Mouse (Mus musculus): Measurements from ENCODE around the gene Pdf.

Gene Pdf

DNA sequence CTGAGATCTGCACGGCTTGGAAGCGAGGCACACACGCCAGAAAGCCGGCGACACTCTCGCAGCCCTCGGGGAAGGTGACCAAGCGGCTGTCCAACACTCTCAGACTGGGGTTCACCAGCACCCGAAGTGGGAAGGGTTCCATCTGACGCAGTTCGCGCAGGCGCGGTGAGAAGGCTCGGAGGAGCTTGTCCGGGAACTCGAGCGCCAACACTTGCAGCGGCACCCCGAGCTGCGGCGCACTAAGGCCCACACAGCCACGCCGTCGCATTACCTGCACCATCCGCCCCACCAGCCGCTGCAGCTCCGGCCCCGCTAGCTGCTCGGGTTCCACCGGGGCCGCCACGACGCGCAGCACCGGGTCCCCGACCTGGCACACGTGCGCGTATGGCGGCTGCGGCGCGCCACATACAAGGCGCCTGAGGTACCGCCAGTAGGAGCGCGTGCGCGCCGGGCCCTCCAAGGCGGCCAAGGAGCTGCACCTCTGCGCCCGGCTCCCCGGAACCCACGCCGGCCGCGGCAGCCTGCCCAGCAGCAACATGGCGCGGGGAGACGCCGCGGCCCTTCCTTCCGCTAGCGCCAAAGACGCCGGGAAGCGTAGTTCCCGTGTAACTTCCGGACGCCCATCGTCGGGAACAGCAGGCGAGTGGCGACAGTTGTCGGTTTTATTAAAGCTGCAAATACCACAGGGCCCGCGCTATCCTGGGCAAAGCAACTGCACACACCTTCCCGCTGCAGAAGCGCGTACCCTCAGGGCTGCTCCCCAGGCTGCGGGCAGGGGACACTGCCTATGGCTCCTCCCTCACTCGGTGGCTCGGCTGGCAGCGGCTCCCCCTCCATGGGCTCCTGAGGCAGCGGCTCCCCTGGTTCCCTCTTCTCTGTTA is at the start of gene Pdf:
Pdf (minus strand) TSS at position 554 of the 881 bp plus-strand sequence.
- peak; percentile 87 for DNase-seq

DNA sequence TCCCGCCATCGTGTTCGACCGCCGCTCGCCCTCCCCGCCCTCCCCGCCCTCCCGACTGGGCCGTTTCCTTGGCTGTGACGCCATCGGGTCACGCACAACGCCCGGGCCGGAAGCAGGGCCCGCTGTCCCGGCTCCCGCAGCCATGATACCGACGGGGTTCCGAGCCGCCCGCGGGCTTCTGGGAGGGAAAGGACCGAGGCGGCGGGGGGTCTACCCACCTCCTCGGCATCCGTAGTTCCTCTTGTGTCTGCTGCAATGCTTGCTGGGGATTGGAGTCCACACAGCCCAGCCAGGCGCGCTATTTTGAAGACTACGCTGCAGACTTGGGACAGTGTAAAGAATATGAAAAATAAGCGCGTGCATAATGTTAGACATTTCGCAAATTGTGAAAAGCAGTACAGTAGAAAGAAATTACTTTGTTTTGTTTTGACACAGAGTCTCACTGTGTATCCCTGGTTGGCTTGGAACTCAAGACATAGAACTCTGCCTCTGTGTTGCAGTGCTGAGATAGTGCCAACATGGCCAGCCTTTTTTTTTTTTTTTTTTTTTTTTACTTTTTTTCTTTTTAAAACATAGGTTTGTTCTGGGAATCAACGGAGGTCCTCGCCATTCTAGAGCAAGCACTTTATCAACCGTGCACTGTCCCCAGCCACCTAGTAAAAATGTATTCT is 48.1 kb upstream of the Pdf start, which contains the start of gene Terf2:
Terf2 (minus strand) TSS at position 182 of the 671 bp plus-strand sequence.
- DNase-seq: peak; percentile 97

DNA sequence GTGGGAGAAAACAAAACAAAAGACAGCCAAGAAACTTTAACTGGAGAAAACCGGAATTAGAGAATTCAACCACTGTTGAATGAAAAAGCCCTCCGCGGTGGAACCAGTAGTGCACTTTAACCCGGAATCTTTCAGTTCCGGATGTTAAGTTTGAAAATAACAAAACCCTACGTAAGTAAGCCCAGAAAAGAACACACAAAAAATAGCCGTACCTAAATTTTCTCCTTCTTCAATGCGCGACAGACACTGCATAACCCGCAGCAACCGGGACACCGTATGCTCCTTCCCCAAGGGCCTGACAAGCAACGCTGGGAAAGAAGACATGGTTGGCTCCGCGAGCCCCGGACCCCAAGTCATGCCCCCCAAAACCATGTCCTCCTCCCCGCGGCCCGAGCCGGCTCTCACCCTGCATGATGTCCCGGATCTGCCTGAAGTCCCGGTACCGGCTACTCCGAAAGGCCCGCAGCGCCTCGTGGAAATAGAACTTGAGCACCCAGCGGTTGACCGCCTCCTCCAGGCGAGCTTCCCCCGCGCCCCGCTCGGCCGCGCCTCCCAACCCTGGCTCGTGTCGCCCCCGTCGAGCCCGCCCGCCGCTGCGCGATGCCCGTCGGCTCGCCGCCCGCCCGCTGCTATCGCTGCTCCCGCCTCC is 47.4 kb upstream of the Pdf start:
- DNase-seq: no peak

DNA sequence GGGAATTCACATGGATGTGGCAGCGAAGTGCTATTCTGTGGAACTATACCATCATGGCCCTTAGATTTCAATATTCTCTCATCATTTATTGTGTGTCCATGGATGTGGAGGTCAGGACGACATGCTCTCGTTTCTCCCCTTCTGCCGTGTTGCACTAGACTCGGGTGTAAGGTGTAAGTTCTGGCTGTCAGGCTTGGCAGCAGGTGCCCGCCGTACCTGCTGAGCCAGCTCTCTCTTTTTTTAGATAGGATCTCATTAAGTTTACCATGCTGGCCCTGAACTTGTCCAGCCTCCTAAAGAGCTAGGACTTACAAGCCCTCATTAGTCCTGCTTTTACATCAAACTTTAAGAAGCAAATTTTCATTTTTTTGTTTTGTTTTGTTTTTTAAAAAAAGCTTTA is 42.1 kb upstream of the Pdf start:
- DNase-seq: no peak

DNA sequence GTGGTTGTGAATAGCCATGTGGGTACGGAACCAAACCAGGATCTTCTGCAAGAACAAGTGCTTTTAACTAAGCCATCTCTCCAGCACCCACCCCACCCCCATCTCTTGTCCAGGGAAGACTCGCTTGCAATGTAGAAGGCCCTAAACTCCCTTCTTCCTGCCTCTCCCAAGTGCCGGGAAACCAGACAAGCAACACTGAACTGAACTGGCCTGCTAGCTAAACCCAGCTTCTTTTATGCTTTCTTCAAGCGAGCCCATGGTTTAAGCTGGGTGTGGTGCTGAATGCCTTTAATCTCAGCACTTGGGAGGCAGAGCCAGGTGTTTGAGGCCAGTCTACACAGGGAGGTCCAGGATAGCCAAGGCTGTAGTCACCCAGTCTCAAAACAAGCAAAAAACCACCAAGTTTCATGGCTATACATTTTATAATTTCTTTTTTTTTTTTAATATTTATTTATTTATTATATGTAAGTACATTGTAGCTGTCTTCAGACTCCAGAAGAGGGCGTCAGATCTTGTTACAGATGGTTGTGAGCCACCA is 40.2 kb upstream of the Pdf start:
- no peak for DNase-seq

DNA sequence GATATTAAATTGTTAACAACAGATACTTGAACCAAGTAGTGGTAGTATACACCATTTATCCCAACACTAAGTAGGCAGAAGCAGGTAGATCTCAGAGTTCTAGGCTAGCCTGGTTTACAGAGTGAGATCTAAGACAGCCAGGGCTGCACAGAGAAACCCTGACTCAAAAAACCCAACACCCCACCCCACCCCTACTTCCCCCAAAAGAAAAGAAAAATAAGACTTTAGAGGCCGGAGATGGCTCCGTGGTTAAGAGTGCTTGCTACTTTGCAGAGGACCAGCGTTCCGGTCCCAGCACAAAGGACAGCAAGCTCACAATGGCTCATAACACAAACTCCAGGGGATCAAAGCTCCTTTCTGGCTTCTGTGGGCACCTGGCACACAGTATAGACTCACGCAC is 37.6 kb upstream of the Pdf start:
- DNase-seq: no peak

DNA sequence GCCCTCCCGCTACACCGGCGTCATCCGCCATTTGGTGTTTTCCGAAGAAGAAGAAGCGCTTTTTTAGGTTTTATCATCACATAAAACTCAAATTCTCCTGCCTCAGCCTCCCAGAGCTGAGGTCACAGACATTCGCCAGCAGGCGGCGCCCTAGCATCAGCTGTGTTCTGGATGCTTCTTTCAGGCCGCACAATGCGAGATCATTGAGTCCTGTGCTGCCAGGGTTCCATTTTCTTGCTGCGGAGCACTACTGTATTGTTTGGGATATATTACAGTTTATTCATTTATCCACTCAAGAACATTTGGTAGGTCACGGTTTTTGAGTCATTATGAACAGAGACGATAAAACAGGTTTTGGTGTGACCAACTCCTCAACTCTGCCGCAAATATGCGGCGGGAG is 36.9 kb upstream of the Pdf start:
- no peak for DNase-seq

DNA sequence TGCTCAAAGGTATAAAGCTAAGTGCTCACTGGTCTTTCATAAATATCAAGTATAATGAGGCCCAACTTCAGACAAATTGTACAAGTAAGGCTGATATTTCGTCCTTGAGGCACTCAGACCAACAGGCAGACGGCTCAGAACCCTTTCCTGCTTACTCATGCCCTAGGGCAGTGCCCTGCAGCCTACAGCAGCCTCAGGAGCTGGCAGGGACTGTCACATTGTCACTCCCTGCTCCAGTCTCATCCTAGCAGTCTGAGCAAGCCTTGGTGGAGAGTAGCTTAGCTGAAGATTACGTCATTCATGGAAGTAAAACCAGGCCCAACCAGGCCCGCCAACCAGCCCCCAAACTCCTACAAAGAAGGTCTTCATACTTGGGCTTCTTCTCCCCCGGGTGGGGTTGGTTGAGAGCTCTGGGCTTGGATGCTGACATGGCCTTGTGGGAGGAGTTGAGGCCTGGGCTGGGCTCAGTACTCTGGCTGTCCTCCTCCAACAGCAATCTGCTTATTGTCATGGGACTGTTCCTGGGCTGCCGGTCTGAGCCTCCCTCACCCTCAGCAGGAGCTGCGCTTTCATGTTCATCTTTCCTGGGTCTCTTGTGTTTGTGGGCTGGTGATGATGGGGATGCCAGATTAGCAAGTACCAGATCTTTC is 27.9 kb upstream of the Pdf start:
- DNase-seq: no peak

DNA sequence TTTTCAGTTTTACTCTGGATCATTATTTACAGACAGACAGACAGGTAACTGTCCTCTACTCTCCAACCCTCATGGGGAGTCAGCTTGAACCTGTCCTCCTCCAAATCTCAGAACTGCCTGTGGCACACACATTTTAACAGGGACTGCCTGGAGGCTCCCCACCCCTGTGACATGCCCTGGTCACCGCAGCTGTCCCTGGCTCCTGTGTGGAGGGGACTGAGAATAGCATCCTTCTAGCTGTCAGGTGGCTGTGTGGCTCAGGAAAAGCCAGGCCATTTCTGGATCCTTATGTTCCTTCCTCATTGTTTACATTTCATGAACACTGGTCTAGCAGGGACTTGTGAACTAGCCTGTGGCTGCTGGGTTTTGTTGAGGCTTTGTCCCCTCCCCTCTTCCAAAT is 25.7 kb upstream of the Pdf start:
- no peak for DNase-seq

DNA sequence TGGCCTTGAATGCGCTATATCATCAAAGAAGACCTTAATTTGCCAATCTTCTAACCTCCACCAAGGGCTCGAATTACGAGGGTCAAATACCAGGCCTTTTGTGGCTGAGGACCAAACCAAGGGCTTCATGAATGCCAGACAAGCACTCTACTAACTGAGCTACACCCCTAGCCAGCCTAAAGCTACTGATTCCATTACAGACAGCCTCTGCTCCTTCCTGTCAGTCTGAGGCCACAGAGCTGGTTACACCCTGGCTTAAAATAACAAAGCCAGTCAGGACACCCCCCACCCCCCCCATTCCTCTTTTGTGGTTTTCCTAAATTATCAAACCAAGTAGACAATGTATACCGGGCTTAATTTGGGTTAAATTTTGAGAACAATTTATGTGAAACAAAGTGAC is 25.3 kb upstream of the Pdf start:
- DNase-seq: no peak

DNA sequence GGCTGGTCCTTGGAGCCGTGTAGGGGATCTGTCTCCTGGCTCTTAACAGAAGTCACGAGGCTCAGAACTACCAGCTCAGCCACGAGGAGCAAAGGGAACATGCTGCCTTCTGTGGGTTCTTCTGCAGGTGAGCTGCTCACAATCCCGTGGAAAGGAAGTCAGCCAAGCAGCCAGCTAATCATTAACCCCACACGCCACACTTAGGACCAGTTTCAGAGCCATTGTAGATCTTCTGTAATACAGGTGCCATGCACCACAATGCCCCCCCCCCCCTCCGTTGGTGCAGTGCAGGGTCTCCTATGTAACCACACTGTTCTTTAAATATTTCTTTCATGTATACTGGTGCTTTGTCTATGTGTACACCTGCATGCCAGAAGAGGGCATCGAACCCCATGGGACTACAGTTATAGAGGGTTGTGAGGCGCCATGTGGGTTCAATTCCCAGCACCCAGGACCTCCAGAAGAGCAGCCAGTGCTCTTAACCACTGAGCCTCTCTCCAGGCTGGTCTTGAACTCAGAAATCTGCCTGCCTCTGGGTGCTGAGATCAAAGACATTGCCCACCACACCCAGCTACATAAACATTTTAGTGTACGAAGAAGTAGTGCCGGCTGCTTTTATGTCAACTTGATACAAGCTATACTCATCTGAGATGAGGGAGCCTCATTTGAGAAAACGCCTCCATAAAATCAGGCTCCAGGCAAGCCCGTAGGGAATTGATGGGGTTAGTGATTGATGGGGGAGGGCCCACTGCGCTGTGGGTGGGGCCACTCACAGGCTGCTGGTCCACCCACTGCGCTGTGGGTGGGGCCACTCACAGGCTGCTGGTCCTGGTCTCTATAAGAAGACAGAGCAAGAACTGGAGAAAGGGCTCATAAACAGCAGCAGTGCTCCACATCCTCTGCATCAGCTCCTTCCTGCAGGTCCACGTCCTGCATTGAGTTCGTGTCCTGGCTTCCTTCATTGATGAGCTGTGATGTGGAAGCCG is 17.4 kb upstream of the Pdf start, which contains the start of gene Tmed6:
Tmed6 (minus strand) TSS at position 134 of the 986 bp plus-strand sequence.
- no peak for DNase-seq

DNA sequence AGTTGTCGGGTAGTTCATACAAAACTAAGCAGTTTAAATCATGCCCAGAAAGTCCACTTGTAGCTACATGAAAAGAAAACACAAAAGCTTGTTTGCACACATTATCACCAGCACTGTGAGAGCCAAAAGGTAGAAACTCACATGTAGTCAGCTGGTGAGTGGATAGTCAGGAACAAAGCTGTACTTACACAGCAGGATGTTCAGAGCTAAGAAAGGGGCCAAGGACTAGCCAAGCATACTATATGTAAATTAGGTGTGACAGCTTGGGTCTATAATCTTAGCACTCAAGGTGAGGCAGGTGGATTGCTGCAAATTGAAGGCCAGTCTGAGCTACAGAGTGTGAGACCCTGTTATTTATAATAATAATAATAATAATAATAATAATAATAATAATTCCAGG is 14.2 kb upstream of the Pdf start:
- DNase-seq: no peak

DNA sequence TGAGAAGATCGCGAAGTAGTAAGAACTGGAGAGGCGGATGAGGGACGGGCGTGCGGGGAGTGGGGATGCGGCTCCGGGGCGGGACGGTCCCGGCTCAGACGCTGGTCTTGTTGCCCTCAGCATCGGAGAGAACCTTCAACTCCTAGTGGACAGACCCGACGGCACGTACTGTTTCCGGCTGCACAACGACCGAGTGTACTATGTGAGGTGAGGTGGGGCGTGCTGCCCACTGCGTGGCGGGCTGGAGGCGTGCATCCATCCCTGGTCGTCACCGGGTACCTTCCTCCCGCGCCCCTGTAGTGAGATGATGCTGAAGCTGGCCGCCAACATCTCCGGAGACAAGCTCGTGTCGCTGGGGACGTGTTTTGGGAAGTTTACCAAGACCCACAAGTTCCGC is 8.6 kb upstream of the Pdf start:
- DNase-seq: no peak

DNA sequence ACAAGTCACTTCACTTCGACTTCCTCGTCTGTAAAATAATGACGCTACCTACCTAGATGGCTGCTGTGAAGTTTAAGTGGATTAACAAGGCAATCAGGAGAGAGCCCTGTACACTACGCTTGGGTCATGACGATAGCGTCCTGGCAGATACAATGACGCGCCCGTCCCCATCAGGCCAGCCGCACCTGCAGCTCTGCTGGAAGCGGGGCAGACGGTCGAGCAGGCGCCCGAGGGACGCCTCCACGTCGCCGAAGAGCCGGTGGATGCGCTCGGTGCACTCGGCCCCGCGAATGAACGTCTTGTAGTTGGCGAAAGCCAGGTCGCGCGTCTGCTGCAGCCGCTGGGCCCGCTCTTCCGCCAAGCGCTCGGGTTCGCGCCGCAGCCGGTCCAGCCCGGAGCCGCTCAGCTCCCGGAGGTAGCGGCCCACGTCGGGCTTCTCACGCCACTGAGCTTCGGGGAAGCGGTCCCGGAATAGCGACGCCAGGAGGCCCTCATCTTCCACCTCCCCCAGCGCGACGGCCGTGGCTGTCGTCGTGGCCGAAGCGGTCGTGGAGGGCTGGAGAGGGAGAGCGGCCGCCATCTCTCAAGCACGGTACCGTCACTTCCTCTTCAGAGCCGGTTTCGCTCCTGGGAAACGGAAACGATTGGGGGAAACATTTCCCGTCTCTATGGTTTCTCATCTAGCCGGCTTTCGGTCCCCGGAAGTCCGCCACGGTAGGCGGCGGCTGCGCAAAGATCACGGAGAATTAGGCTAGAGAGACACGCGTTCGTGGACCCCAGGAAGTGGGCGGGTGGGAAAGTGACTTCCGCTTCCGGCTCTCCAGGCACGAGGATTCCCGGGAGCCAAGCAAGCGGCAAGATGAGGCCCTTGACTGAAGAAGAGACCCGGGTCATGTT is 7.9 kb upstream of the Pdf start, which contains the start of the genes Cog8 and Nip7:
Cog8 (minus strand) TSS at position 614 of the 897 bp plus-strand sequence.
Nip7 (plus strand) TSS at position 802 of the 897 bp plus-strand sequence.
- DNase-seq: peak; percentile 96

DNA sequence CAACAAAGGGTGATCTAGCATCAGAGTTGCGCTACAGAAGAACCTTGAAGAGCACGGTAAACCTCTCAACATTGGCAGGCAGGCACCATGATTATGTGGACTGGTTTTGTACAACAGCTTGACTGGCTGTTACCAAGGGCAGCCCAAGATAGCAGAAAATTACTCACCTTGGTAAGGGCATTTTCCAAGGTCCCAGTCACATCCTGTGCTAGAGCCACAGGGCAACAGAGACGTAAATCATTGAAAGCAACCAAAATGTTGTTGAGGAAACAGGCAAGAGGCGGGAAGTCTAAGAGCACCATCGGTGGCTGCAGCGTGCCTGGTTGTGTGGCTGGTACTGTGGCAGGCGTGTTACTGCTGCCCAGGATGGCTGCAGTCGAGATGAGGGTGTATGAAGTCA is 3.6 kb upstream of the Pdf start:
- DNase-seq: no peak

DNA sequence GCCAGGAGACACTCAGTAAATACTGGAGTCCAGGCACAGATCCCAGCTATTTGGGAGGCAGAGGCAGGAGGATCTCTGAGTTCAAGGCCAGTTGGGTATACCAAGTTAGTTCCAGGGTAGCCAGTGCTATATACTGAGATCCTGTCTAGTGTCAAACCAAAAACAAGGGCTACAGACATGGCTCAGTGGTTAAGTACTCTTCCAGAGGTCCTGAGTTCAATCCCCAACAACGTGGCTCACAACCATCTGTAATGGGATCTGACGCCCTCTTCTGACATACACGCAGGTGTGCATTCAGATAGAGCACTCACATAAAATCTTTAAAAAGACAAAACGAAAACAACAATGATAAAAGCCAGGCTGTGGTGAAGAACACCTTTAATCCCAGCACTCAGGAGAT is 1.1 kb upstream of the Pdf start:
- no peak for DNase-seq

DNA sequence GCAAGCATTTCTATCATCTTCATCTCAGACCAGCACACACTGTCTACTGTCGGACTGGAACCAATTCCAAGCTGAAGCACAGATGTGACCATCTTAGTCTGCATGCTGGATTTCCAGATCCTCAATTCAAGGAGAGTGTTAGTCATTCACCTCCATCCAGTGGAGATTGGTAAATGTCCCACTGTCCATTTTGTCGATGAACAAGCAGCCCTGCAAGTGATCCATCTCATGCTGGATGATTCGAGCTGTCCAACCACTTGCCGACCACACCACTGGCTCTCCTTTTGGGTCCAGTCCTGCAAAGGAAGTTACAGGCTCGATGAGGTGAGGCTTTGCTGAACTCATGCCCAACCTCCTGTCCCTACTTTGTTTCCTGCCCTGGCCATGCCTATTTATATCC is 1.4 kb downstream of the Pdf start:
- no peak for DNase-seq

DNA sequence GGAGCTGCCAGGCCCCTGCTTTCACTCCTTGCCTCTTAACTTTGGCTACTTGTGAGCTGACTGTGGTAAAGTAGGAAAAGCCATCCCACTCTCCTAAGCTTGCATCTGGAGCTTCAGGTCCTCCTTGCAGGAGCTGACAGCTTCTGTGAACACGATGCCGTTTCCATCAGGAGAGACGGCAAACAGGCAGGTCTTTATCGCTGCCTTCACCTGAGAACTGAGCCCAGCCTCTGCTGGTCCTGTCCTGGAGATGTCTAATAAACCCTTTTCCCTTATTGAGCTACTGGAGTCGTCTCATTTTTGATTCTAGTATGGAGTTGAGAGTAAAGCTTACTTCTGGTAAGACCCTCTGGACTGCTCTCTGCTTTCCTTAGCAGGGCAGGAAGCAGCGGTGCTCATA is 2.9 kb downstream of the Pdf start:
- DNase-seq: no peak

DNA sequence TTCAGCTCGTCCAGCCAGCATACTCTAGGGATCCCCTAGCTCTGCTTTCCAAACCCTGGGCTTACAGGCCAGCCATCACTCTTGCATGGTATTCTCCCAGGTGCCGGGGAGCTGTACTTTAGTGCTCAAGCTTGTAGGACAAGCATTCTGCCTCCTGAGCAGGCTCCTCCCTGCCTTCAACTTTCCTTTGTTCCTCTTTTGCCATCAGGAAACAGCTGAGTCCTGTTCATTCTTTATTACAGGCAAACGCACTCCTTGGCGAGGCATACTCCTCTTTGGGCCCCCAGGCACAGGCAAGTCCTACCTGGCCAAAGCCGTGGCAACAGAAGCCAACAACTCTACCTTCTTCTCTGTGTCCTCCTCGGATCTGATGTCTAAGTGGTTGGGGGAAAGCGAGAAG is 7.8 kb downstream of the Pdf start:
- no peak for DNase-seq

DNA sequence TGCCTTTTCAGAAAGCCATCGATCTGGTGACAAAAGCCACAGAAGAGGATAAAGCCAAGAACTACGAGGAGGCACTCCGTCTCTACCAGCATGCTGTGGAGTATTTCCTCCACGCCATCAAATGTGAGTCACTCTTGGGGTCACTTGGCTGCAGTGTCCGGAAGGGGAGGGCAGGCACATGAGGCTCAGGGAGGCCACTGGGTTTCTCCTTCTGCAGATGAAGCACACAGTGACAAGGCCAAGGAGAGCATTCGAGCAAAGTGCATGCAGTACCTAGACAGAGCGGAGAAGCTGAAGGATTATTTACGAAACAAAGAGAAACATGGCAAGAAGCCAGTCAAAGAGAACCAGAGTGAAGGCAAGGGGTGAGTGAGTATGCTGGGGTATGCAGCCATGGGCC is 11.8 kb downstream of the Pdf start:
- DNase-seq: no peak
